Mouse (Mus musculus) spleen, adult 2 months (tissue): ENCODE results near the gene Akt2.

Experiments used
- CTCF ChIP-seq: fragments of 200-500 bp; IDR thresholded peaks from 2 replicates; pipeline ENCODE4 v1.5.1; 2011; ENCODE audit warnings: mild to moderate bottlenecking, inconsistent platforms; ENCODE audit not compliant: insufficient read depth, insufficient read length, insufficient replicate concordance; ENCODE audit errors: extremely low read depth
- POLR2A ChIP-seq: fragments of 200-500 bp; IDR thresholded peaks from 2 replicates; pipeline ENCODE4 v1.6.1; 2011; ENCODE audit warnings: low read depth, low read length, inconsistent platforms

- TF ChIP-seq CTCF (no peak), POLR2A (no peak)
These were observed 41.8 kb upstream of the Akt2 start for GRCm38 (mm10) chr7:27549597-27549996.
